Mouse (Mus musculus): ENCODE data around the gene Ccdc92b.

Gene Ccdc92b

GRCm38 (mm10) chr11:74675156-74675555 is 55.8 kb downstream of the Ccdc92b start:
- intact Hi-C loops (cut with DNase I) = no loop called here
